Mouse (Mus musculus) heart, postnatal 0 days (tissue): ENCODE measurements around the gene Dhdh. TPM values are rescaled to one million over a fixed set of nuclear protein-coding genes. Genes with fewer than 3 reads are reported as not detected.
"Not testable (repeated sequence)": the region's sequence is repeated elsewhere in the genome, so short reads cannot be mapped to it uniquely, and the experiment has no call there.

Experiments used
- ATAC-seq: fragments of 200-750 bp; cut with Nextera tagmentation; 2 replicates; pipeline ENCODE4 v1.8.0; 2017; ENCODE audit warnings: low read depth, moderate number of reproducible peaks, moderate library complexity; ENCODE audit not compliant: insufficient read depth
- DNase-seq: peaks from one replicate; pipeline ENCODE4 v3.0.0-alpha.2; 2016; ENCODE audit warnings: low spot score
- H3K27ac ChIP-seq: fragments of 300-500 bp; sonication (generic); 2 replicates; pipeline ENCODE4 v1.5.1; 2014; ENCODE audit warnings: low read depth, mild to moderate bottlenecking
- H3K27me3 ChIP-seq: fragments of 300-500 bp; sonication (generic); 2 replicates; pipeline ENCODE4 v1.6.1; 2014; ENCODE audit warnings: low read length, mixed read lengths; ENCODE audit not compliant: control insufficient read depth, insufficient read depth
- H3K36me3 ChIP-seq: fragments of 300-500 bp; sonication (generic); replicated peaks from 2 replicates; pipeline ENCODE4 v1.6.1; 2014; ENCODE audit warnings: low read length, mixed read lengths; ENCODE audit not compliant: control insufficient read depth, insufficient read depth
- H3K4me1 ChIP-seq: fragments of 300-500 bp; sonication (generic); 2 replicates; pipeline ENCODE4 v1.6.1; 2014; ENCODE audit warnings: antibody characterized with exemption; ENCODE audit not compliant: control insufficient read depth, insufficient read depth
- H3K4me2 ChIP-seq: fragments of 300-500 bp; sonication (generic); 2 replicates; pipeline ENCODE4 v1.6.1; 2014; ENCODE audit warnings: low read depth, mild to moderate bottlenecking, low read length, moderate library complexity
- H3K4me3 ChIP-seq: fragments of 300-500 bp; sonication (generic); 2 replicates; pipeline ENCODE4 v1.5.1; 2014; ENCODE audit warnings: low read depth, low read length
- H3K9ac ChIP-seq: fragments of 300-500 bp; sonication (generic); replicated peaks from 2 replicates; pipeline ENCODE4 v1.6.1; 2014; ENCODE audit warnings: low read depth, low read length, mixed read lengths
- H3K9me3 ChIP-seq: fragments of 300-500 bp; sonication (generic); replicated peaks from 2 replicates; pipeline ENCODE4 v1.6.1; 2016; ENCODE audit warnings: low read length; ENCODE audit not compliant: control insufficient read depth
- CTCF ChIP-seq: IDR thresholded peaks from 2 replicates; pipeline ENCODE4 v1.5.1; 2016; ENCODE audit warnings: antibody characterized with exemption, control low read depth, low read depth
- EP300 ChIP-seq: IDR thresholded peaks from 2 replicates; pipeline ENCODE4 v1.6.1; 2016; ENCODE audit warnings: antibody characterized with exemption, low read depth
- WGBS: fragments of 180-500 bp; shearing (Covaris S2); extraction: QIAGEN DNeasy Blood & Tissue Kit; methylation state at CpG from one replicate; pipeline ENCODE4 v1.1.7; 2014; 5-methylcytosine and 5-hydroxymethylcytosine counted together
- polyA plus RNA-seq: library from polyadenylated mRNA; unstranded; fragments of >200 nt; fragmentation: Nextera tagmentation; extraction: Ambion mirVana; gene quantifications from 2 replicates; pipeline ENCODE4 v1.2.1, GENCODE M21; 2015
- total RNA-seq: library from RNA; depleted of rRNA; stranded (reverse); fragments of >200 nt; gene quantifications from 2 replicates; pipeline ENCODE4 v1.2.3, GENCODE M21; 2014; ENCODE audit warnings: low replicate concordance

Gene Dhdh
- total and polyA plus RNA-seq, 2 experiments from 2014 or later, result 3.4 to 5.3 TPM

DNA sequence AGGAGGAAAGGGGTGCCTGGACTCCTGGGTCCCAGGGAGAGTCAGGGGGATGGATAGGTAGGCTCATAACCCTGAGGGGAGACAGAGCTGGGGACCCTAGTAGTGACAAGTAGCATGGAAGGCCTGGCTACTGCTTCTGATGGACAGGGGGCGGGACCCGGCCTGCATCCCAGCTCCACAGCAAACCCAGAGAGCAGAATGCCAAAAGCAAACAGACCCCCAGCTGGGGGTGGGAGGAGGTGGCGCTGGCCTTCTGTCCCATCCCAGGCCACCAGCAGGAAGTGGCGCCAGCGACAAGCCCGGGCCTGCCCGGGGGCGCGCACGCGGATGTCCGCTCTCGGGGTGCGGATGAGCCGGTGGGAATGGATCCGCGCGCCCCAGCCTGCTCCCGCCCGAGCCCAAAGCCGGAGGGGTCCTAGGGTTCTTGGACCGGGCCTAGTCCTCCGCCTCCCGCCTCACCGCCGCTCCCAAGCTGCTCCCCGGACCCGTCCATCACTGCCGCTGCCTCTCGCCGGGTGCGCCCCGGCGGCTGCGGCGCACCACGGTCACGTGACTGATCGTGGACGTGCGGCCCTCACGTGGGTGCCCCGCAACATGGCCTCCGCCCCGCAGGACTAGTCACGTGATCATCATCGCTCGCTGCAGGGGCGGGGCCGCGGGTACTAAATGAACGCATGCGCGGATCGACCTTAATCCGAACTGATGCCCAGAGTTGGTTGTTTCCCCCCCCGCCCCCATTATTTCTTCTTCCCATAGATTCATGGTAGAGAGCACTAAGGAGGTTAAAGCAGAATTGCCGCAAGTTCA is 22.1 kb downstream of the Dhdh start, which contains the start of gene Bax:
Bax (minus strand) TSS at position 616 of the 807 bp plus-strand sequence.
- Histone ChIP-seq H3K9ac (peak within 1 kb of the TSS; percentile 75), H3K27me3 (no peaks in the 10 kb centered on the region), H3K4me3 (peak within 1 kb of the TSS; percentile 87), H3K9me3 (no peaks in the 10 kb centered on the region), H3K4me1 (peaks cover 12% of the 10 kb centered on the region), H3K36me3 (peaks cover 23% of the 10 kb centered on the region), H3K27ac (peak within 1 kb of the TSS; percentile 72), H3K4me2 (peak within 1 kb of the TSS; percentile 90)
- TF ChIP-seq EP300 (no peak), CTCF (0 out of 2 replicates have a peak, but pooled peaks have one; percentile 6)
- peak; percentile 91 for ATAC-seq
- WGBS, result under 1% methylated on average over 42 of the region's 58 CpGs
- peak; percentile 98 for DNase-seq

DNA sequence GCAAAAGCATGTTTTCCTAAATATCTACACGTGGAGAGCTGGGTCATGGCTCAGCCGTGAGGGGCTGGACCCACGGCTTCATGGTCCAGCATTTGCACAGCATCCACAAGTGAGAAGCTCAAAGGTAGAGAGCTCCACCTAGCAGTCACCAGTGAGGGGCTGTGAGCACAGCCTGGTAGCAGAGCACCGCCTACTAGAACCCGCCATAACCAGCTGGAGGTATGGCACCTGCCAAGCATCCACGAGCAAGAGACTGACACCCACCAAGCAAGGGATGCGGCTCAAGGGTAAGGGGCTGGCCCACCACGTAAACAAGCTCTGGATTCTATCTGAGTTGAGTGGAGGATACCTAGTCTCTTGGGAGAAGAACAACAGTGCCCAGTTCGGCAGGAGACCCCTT is 23.1 kb downstream of the Dhdh start:
- H3K27ac ChIP-seq, result no peak overlapping the region
- TF ChIP-seq EP300, result no peak
- no peak for TF ChIP-seq CTCF
- peaks cover 23% of the 10 kb centered on the region for H3K36me3 ChIP-seq
- no peak overlapping the region for H3K9ac ChIP-seq
- H3K4me2 ChIP-seq, result peak overlapping the region; percentile 90
- 77% methylated on average over 9 of the region's 9 CpGs for WGBS
- no peak for ATAC-seq
- H3K27me3 ChIP-seq, result no peaks in the 10 kb centered on the region
- no peak for DNase-seq
- H3K4me3 ChIP-seq, result peak overlapping the region; percentile 87
- no peaks in the 10 kb centered on the region for H3K9me3 ChIP-seq
- H3K4me1 ChIP-seq, result peaks cover 16% of the 10 kb centered on the region

DNA sequence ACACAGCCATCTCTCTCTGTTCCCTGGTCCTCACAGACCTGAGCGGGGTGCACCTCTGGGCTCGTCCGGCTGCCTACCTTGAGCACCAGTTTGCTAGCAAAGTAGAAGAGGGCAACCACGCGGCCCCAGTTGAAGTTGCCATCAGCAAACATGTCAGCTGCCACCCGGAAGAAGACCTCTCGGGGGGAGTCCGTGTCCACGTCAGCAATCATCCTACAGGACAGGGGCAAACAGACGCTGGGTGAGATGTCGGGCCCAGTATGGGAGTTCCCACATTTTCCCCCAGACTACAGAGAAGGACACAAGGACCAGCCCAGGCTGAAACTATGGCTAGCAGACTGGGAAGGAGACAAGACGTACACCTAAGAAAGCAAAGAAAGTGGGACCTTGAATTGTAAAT is 23.5 kb downstream of the Dhdh start:
- WGBS, result 94% methylated on average over 12 of the region's 12 CpGs
- H3K27ac ChIP-seq, result no peak overlapping the region
- H3K9ac ChIP-seq, result no peak overlapping the region
- H3K4me3 ChIP-seq, result no peak overlapping the region
- ATAC-seq, result no peak
- peaks cover 20% of the 10 kb centered on the region for H3K4me1 ChIP-seq
- no peak for DNase-seq
- peaks cover 23% of the 10 kb centered on the region for H3K36me3 ChIP-seq
- no peaks in the 10 kb centered on the region for H3K9me3 ChIP-seq
- H3K27me3 ChIP-seq, result no peaks in the 10 kb centered on the region
- no peak overlapping the region for H3K4me2 ChIP-seq
- no peak for TF ChIP-seq EP300
- no peak for TF ChIP-seq CTCF

DNA sequence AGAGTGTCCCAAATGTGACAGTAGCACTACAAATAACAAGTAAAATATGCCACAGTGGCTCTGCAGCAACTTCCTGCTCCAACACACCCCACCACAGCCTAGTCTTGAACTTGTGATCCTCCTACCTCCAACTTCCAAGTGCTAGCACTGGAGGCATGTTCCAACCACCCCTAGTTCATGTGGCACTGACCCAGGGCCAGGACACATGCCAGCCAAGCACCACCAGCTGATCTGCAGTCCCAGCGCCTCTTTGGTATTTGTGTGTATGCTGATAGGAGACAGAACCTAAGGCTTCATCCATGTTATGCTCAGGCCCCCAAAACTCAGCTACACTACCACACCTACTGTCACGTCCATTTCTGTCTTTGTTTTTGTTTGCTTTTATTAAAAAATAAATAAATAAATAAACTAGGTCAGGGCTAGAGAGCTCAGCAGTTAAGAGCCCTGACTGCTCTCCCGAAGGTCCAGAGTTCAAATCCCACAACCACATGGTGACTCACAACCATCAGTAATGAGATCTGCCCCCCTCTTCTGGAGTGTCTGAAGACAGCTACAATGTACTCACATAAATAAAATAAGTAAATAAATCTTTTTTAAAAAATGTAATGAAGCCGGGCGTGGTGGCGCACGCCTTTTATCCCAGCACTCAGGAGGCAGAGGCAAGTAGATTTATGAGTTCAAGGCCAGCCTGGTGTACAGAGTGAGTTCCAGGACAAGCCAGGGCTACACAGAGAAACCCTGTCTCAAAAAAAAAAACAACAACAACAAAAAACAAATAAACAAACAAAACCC is 24.4 kb downstream of the Dhdh start:
- Histone ChIP-seq H3K27me3 (no peaks in the 10 kb centered on the region), H3K27ac (no peak overlapping the region), H3K4me2 (no peak overlapping the region), H3K4me3 (no peak overlapping the region), H3K36me3 (peaks cover 23% of the 10 kb centered on the region), H3K4me1 (peaks cover 20% of the 10 kb centered on the region), H3K9ac (no peak overlapping the region), H3K9me3 (no peaks in the 10 kb centered on the region)
- TF ChIP-seq EP300 (no peak), CTCF (no peak)
- 92% methylated on average over 7 of the region's 7 CpGs for WGBS
- DNase-seq (no peak), ATAC-seq (no peak)

DNA sequence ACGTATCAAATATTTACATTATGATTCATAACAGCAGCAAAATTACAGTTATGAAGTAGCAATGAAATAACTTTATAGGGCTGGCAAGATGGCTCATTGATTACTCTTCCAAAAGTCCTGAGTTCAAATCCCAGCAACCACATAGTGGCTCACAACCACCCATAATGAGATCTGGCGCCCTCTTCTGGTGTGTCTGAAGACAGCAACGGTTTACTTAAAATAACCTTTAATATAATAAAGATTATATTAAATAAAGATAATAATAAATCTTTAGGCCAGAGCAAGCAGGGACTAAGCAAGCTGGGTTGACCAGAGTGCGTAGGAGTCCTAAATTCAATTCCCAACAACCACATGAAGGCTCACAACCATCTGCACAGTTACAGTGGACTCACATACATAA is 25.7 kb downstream of the Dhdh start:
- DNase-seq, H3K27ac ChIP-seq, H3K9me3 ChIP-seq, H3K9ac ChIP-seq, H3K27me3 ChIP-seq, H3K4me2 ChIP-seq, ATAC-seq, H3K4me3 ChIP-seq: not testable (repeated sequence)
- peaks cover 27% of the 10 kb centered on the region for H3K4me1 ChIP-seq
- WGBS, result 77% methylated on average over 4 of the region's 4 CpGs
- peaks cover 32% of the 10 kb centered on the region for H3K36me3 ChIP-seq
